Mouse (Mus musculus) midbrain, embryonic 10.5 days (tissue): ENCODE results near the gene Fnbp1. TPM values are rescaled to one million over a fixed set of nuclear protein-coding genes. Genes with fewer than 3 reads are reported as not detected.

Source experiments
- DNase-seq: peaks from one replicate; pipeline ENCODE4 v3.0.0-alpha.2; 2017; ENCODE audit warnings: low spot score
- H3K27ac ChIP-seq: fragments of 300-500 bp; sonication (generic); replicated peaks from 2 replicates; pipeline ENCODE4 v1.5.1; 2016; ENCODE audit warnings: mild to moderate bottlenecking
- H3K27me3 ChIP-seq: fragments of 300-500 bp; sonication (generic); 2 replicates; pipeline ENCODE4 v1.6.1; 2016; ENCODE audit warnings: low read depth, mild to moderate bottlenecking; ENCODE audit not compliant: poor library complexity, severe bottlenecking
- H3K36me3 ChIP-seq: fragments of 300-500 bp; sonication (generic); 2 replicates; pipeline ENCODE4 v1.6.1; 2016; ENCODE audit warnings: mild to moderate bottlenecking, moderate library complexity
- H3K4me1 ChIP-seq: fragments of 300-500 bp; sonication (generic); 2 replicates; pipeline ENCODE4 v1.6.1; 2016
- H3K4me3 ChIP-seq: fragments of 300-500 bp; sonication (generic); 2 replicates; pipeline ENCODE4 v1.5.1; 2016; ENCODE audit warnings: mild to moderate bottlenecking, moderate library complexity
- H3K9me3 ChIP-seq: fragments of 300-500 bp; sonication (generic); replicated peaks from 2 replicates; pipeline ENCODE4 v1.6.1; 2016; ENCODE audit warnings: mild to moderate bottlenecking
- WGBS: fragments of 180-500 bp; shearing (Covaris S2); methylation state at CpG from one replicate; pipeline ENCODE4 v1.1.7; 2016; 5-methylcytosine and 5-hydroxymethylcytosine counted together
- polyA plus RNA-seq: library from polyadenylated mRNA; unstranded; fragments of >200 nt; fragmentation: Nextera tagmentation; extraction: Ambion mirVana; gene quantifications from 2 replicates; pipeline ENCODE4 v1.2.1, GENCODE M21; 2016

Gene Fnbp1
- polyA plus RNA-seq, 1 experiment from 2014 or later: 11.8 TPM

- Histone ChIP-seq H3K9me3 (no peaks in the 10 kb centered on the region), H3K4me1 (no peaks in the 10 kb centered on the region), H3K4me3 (no peak overlapping the region), H3K27ac (no peak overlapping the region), H3K27me3 (no peaks in the 10 kb centered on the region), H3K36me3 (peaks cover 60% of the 10 kb centered on the region)
- WGBS: 93% methylated on average over 2 of the region's 2 CpGs
- no peak for DNase-seq
Observed at GRCm38 (mm10) chr2:31020202-31020601, 121.6 kb downstream of the Fnbp1 start.

- DNase-seq: no peak
- Histone ChIP-seq H3K9me3 (no peaks in the 10 kb centered on the region), H3K36me3 (peaks cover 60% of the 10 kb centered on the region), H3K4me3 (no peak overlapping the region), H3K27ac (no peak overlapping the region), H3K27me3 (no peaks in the 10 kb centered on the region), H3K4me1 (no peaks in the 10 kb centered on the region)
- WGBS: 89% methylated on average over 8 of the region's 8 CpGs
Observed at GRCm38 (mm10) chr2:31019011-31019410, 122.8 kb downstream of the Fnbp1 start.

- 85% methylated on average over 8 of the region's 8 CpGs for WGBS
- no peak for DNase-seq
- Histone ChIP-seq H3K9me3 (no peaks in the 10 kb centered on the region), H3K27ac (no peak overlapping the region), H3K4me1 (no peaks in the 10 kb centered on the region), H3K27me3 (no peaks in the 10 kb centered on the region), H3K36me3 (peaks cover 60% of the 10 kb centered on the region), H3K4me3 (no peak overlapping the region)
Observed at GRCm38 (mm10) chr2:31018519-31018918, 123.3 kb downstream of the Fnbp1 start.

GRCm38 (mm10) chr2:31017625-31018317, 124.0 kb downstream of the Fnbp1 start:
- no peaks in the 10 kb centered on the region for H3K27me3 ChIP-seq
- DNase-seq: no peak
- H3K27ac ChIP-seq: no peak overlapping the region
- no peaks in the 10 kb centered on the region for H3K9me3 ChIP-seq
- 93% methylated on average over 18 of the region's 18 CpGs for WGBS
- peaks cover 60% of the 10 kb centered on the region for H3K36me3 ChIP-seq
- H3K4me1 ChIP-seq: no peaks in the 10 kb centered on the region
- H3K4me3 ChIP-seq: no peak overlapping the region

GRCm38 (mm10) chr2:31013371-31014120, 128.3 kb downstream of the Fnbp1 start:
- H3K4me1 ChIP-seq: no peaks in the 10 kb centered on the region
- H3K36me3 ChIP-seq: peaks cover 53% of the 10 kb centered on the region
- WGBS: 81% methylated on average over 14 of the region's 14 CpGs
- no peaks in the 10 kb centered on the region for H3K27me3 ChIP-seq
- no peaks in the 10 kb centered on the region for H3K9me3 ChIP-seq
- no peak for DNase-seq
- H3K4me3 ChIP-seq: no peak overlapping the region
- H3K27ac ChIP-seq: no peak overlapping the region

GRCm38 (mm10) chr2:31007208-31007607, 134.6 kb downstream of the Fnbp1 start:
- Histone ChIP-seq H3K4me3 (no peak overlapping the region), H3K27ac (no peak overlapping the region), H3K4me1 (no peaks in the 10 kb centered on the region), H3K36me3 (peaks cover 62% of the 10 kb centered on the region), H3K27me3 (no peaks in the 10 kb centered on the region), H3K9me3 (no peaks in the 10 kb centered on the region)
- WGBS: 92% methylated on average over 5 of the region's 5 CpGs
- DNase-seq: no peak

GRCm38 (mm10) chr2:31006434-31006833, 135.4 kb downstream of the Fnbp1 start:
- Histone ChIP-seq H3K36me3 (peaks cover 62% of the 10 kb centered on the region), H3K4me3 (no peak overlapping the region), H3K4me1 (no peaks in the 10 kb centered on the region), H3K9me3 (no peaks in the 10 kb centered on the region), H3K27me3 (no peaks in the 10 kb centered on the region), H3K27ac (no peak overlapping the region)
- DNase-seq: no peak
- 83% methylated on average over 5 of the region's 5 CpGs for WGBS

GRCm38 (mm10) chr2:31005453-31005852, 136.4 kb downstream of the Fnbp1 start:
- no peaks in the 10 kb centered on the region for H3K9me3 ChIP-seq
- no peak overlapping the region for H3K4me3 ChIP-seq
- H3K4me1 ChIP-seq: no peaks in the 10 kb centered on the region
- H3K27me3 ChIP-seq: no peaks in the 10 kb centered on the region
- DNase-seq: no peak
- no peak overlapping the region for H3K27ac ChIP-seq
- WGBS: 93% methylated on average over 2 of the region's 2 CpGs
- H3K36me3 ChIP-seq: peaks cover 52% of the 10 kb centered on the region

- WGBS: 95% methylated on average over 10 of the region's 10 CpGs
- no peak overlapping the region for H3K4me3 ChIP-seq
- peaks cover 49% of the 10 kb centered on the region for H3K36me3 ChIP-seq
- no peaks in the 10 kb centered on the region for H3K4me1 ChIP-seq
- no peak overlapping the region for H3K27ac ChIP-seq
- no peaks in the 10 kb centered on the region for H3K9me3 ChIP-seq
- no peaks in the 10 kb centered on the region for H3K27me3 ChIP-seq
- no peak for DNase-seq
Observed at GRCm38 (mm10) chr2:31002857-31003256, 139.0 kb downstream of the Fnbp1 start.

GRCm38 (mm10) chr2:30998443-30999260, 143.2 kb downstream of the Fnbp1 start:
- H3K27me3 ChIP-seq: no peaks in the 10 kb centered on the region
- no peak for DNase-seq
- no peak overlapping the region for H3K4me3 ChIP-seq
- H3K27ac ChIP-seq: no peak overlapping the region
- peaks cover 28% of the 10 kb centered on the region for H3K36me3 ChIP-seq
- peaks cover 5% of the 10 kb centered on the region; the same call in 1 of the 2 replicates for H3K4me1 ChIP-seq
- H3K9me3 ChIP-seq: no peaks in the 10 kb centered on the region
- WGBS: 80% methylated on average over 8 of the region's 8 CpGs

GRCm38 (mm10) chr2:30995432-30995996, 146.3 kb downstream of the Fnbp1 start:
- Histone ChIP-seq H3K9me3 (no peaks in the 10 kb centered on the region), H3K27ac (no peak overlapping the region), H3K4me1 (peaks cover 5% of the 10 kb centered on the region; the same call in 1 of the 2 replicates), H3K27me3 (no peaks in the 10 kb centered on the region), H3K36me3 (peaks cover 13% of the 10 kb centered on the region; the same call in 1 of the 2 replicates), H3K4me3 (no peak overlapping the region)
- WGBS: 73% methylated on average over 11 of the region's 11 CpGs
- DNase-seq: no peak

- no peak for DNase-seq
- Histone ChIP-seq H3K27me3 (no peaks in the 10 kb centered on the region), H3K9me3 (no peaks in the 10 kb centered on the region), H3K4me3 (no peak overlapping the region), H3K36me3 (peaks cover 8% of the 10 kb centered on the region; the same call in 1 of the 2 replicates), H3K27ac (no peak overlapping the region), H3K4me1 (peaks cover 5% of the 10 kb centered on the region; the same call in 1 of the 2 replicates)
- 96% methylated on average over 4 of the region's 4 CpGs for WGBS
Observed at GRCm38 (mm10) chr2:30994853-30995252, 147.0 kb downstream of the Fnbp1 start.
